Mouse (Mus musculus): ENCODE measurements around the gene Abcb7. TPM values are rescaled to one million over a fixed set of nuclear protein-coding genes. Genes with fewer than 3 reads are reported as not detected.

The Abcb7 gene
- 8.4 and 8.7 TPM in 2 replicates for polyA plus RNA-seq (2016; fragmentation: Nextera tagmentation; extraction: Ambion mirVana)

DNA sequence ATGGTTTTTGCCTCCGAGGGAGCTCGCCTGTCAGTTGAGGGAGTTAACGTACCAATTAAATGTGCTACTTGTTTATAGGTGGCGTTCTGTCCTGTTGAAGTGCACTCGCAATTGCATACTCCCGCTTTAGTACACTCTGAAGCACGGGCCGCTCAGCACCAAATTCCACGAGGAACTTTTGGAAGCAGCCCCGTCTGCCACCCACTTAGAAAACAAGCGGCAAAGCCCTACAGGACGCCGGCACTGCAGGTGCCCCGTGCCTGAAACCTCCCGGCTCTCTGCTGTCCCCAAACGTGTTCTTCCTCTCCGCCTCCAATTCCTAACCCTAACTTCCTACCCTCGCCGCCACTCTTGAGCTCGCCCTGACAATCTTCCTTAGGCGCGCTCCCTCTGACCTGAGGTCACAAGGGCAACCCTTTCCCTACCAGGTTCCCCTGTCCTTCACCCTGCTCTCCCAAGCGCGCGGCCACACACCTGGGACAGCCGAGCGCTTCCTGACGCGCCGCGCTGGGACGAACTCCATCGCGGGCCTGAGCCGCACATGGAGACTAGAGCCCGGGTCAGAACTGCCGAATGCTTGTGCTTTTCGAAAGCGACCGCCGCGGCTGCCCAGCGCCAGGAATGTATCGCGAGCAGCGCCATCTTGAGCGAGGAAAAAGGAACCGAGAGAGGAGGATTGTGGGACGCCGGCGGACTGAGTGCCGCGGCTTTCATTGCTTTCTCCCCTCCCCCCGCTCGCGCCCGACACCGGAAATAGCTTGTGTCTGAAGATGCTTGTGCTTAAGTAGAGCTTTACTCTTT, at the start of gene Abcb7:
Gene Abcb7, minus strand, starts transcription at position 674 of the 801 bp plus-strand sequence.
- Histone ChIP-seq H3K9me3 (no peaks in the 10 kb centered on the region), H3K4me1 (no peaks in the 10 kb centered on the region), H3K27ac (peak within 1 kb of the TSS; percentile 91), H3K27me3 (peaks cover 9% of the 10 kb centered on the region; the same call in 1 of the 2 replicates), H3K9ac (peak within 1 kb of the TSS; percentile 66), H3K4me3 (peak within 1 kb of the TSS; percentile 57), H3K4me2 (replicated peaks) (peak within 1 kb of the TSS; percentile 44), H3K36me3 (no peaks in the 10 kb centered on the region)
- 14% methylated on average over 58 of the region's 58 CpGs for WGBS
- peak; percentile 72 for ATAC-seq (ENCODE audit: insufficient number of reproducible peaks, insufficient read depth, low FRiP score, low TSS enrichment)

DNA sequence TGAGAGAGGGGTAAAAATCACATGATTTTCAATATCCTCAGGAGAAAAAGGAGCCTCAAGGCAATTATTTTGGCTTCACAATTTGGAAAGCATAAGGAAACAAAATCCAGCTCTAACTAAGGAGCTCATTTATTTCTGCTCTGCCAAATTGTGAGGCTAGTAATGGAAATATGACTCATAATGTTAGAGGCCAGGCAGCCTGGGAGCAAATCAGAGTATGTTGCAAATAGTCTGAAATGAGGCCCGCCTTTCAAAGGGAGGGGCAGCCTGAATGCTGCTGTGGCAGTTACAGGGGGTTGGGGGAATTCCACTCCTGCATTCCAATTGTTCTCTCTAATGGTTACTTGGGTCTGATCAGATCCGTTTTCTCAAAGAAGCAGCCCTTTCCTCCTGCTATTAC, 48.1 kb upstream of the Abcb7 start:
- Histone ChIP-seq H3K27me3 (no peaks in the 10 kb centered on the region), H3K4me2 (replicated peaks) (no peak overlapping the region), H3K27ac (no peak overlapping the region), H3K9ac (no peak overlapping the region), H3K4me3 (no peak overlapping the region), H3K4me1 (no peaks in the 10 kb centered on the region), H3K9me3 (no peaks in the 10 kb centered on the region), H3K36me3 (no peaks in the 10 kb centered on the region)
- 32% methylated on average over 2 of the region's 2 CpGs for WGBS
- no peak for ATAC-seq (ENCODE audit: insufficient number of reproducible peaks, insufficient read depth, low FRiP score, low TSS enrichment)

DNA sequence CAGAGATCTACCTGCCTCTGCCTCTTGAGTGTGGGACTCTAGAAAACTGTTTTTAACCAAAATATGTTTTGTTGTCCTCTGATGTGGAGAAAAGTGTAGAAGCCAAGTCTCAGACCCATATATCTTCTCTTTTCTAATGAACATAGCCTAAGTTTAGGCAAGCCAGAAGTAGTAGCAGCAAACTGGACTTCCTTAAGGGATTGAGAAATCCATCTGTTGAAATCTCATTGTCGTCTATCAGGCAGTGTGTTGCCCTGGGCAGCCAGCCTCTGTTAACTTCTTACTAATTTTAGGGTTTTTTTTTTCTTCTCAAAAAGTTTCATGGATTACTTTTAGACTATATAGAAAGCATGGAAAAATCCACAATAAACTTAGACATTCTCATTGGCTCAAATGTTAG, 38.8 kb upstream of the Abcb7 start:
- WGBS, result 93% methylated on average over 1 of the region's 1 CpGs
- no peak for ATAC-seq (ENCODE audit: insufficient number of reproducible peaks, insufficient read depth, low FRiP score, low TSS enrichment)
- no peak overlapping the region for H3K4me3 ChIP-seq
- no peaks in the 10 kb centered on the region for H3K9me3 ChIP-seq
- no peaks in the 10 kb centered on the region for H3K36me3 ChIP-seq
- H3K27ac ChIP-seq, result no peak overlapping the region
- no peaks in the 10 kb centered on the region for H3K4me1 ChIP-seq
- no peak overlapping the region for H3K9ac ChIP-seq
- H3K27me3 ChIP-seq, result no peaks in the 10 kb centered on the region
- no peak overlapping the region for H3K4me2 ChIP-seq (replicated peaks)

DNA sequence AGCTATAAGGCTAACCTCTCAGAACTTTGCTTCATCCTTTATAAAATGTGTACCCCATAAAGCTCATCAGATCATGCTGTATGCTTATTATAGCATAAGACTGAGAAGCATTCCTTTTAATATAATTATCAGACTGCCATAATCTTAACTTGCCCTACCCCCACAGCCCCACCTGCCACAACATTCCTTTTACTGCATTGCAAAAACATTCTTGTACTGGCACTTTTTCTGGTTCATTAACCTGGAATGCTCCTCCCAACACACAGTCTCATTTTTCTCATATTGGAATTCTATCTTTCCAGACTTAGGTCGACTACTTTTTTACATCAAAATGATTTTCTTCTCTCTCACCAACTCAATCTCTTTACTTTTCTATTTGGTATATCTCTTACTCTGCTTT, 19.8 kb upstream of the Abcb7 start:
- Histone ChIP-seq H3K4me2 (replicated peaks) (no peak overlapping the region), H3K27me3 (no peaks in the 10 kb centered on the region), H3K27ac (no peak overlapping the region), H3K36me3 (no peaks in the 10 kb centered on the region), H3K4me3 (no peak overlapping the region), H3K4me1 (no peaks in the 10 kb centered on the region), H3K9ac (no peak overlapping the region), H3K9me3 (no peaks in the 10 kb centered on the region)
- no peak for ATAC-seq (ENCODE audit: insufficient number of reproducible peaks, insufficient read depth, low FRiP score, low TSS enrichment)
- 41% methylated on average over 1 of the region's 1 CpGs for WGBS

DNA sequence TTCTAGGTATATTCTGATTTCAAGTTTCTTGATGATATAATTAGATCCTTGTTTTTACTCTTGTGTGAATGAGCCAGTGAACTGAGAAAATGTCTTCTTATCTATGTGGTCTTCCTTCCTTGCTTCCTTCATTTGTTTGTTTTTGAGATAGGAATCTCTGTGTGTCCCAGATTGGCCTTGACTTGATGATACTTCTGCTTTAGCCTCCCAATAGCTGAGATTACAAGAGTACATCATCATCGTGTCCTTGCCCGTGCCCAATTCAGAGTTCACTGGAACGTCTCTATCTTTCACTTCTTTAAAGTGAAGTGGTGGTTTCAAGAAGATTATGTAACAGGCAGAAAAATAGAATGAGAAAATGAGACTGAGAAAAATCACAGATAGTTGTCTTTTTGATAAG, 14.5 kb upstream of the Abcb7 start:
- no peak for ATAC-seq (ENCODE audit: insufficient number of reproducible peaks, insufficient read depth, low FRiP score, low TSS enrichment)
- no peak overlapping the region for H3K27ac ChIP-seq
- H3K4me2 ChIP-seq (replicated peaks), result no peak overlapping the region
- H3K4me1 ChIP-seq, result no peaks in the 10 kb centered on the region
- H3K4me3 ChIP-seq, result no peak overlapping the region
- no peaks in the 10 kb centered on the region for H3K9me3 ChIP-seq
- H3K9ac ChIP-seq, result no peak overlapping the region
- H3K27me3 ChIP-seq, result no peaks in the 10 kb centered on the region
- no peaks in the 10 kb centered on the region for H3K36me3 ChIP-seq
- 76% methylated on average over 3 of the region's 3 CpGs for WGBS

DNA sequence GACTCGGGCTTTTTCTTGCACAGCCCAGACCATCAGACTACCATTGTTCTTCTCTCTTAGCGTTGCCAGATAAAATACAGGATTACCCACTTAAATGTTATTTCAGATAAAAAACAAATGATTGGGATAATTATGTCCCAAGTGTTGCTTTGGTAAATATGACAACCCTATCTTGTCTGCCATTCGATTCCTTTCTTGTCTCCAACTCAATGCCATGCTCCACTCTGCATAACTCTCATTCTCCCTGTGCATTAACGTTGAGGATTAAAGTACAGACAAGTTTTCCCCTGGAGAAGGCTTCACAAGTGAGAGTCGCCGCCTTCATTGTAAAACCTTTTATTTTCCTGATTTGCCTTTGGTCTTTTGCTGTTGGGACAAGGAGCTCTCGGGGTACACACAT, 339 bp upstream of the Abcb7 start:
- Histone ChIP-seq H3K27me3 (peaks cover 9% of the 10 kb centered on the region; the same call in 1 of the 2 replicates), H3K4me2 (replicated peaks) (peak overlapping the region; percentile 39), H3K36me3 (no peaks in the 10 kb centered on the region), H3K4me1 (no peaks in the 10 kb centered on the region), H3K9me3 (no peaks in the 10 kb centered on the region), H3K9ac (no peak overlapping the region), H3K27ac (peak overlapping the region; percentile 91), H3K4me3 (peak overlapping the region; percentile 57)
- ATAC-seq (ENCODE audit: insufficient number of reproducible peaks, insufficient read depth, low FRiP score, low TSS enrichment), result no peak
- 40% methylated on average over 7 of the region's 7 CpGs for WGBS

DNA sequence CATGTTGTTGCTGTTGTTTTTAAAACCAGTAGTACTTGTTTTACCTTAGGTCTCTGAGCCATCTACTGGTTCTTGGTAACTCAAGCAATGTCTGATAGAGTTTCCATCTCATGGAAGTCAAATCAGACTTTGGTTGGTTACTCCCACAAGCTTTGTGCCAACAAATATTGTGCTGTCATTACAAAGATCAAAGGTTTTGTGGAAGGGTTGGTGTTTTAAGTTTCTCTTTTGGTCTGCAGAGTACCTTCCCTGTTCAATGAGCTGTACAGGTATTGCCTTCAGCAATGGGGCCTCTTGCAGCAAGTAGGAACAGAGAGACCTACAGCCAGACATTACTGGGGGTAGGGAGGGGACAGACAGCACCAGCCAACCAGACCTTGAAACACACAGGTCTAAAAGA, 5.5 kb downstream of the Abcb7 start:
- 0 out of 2 replicates have a peak, but pooled peaks cover 3% of the 10 kb centered on the region for H3K27me3 ChIP-seq

DNA sequence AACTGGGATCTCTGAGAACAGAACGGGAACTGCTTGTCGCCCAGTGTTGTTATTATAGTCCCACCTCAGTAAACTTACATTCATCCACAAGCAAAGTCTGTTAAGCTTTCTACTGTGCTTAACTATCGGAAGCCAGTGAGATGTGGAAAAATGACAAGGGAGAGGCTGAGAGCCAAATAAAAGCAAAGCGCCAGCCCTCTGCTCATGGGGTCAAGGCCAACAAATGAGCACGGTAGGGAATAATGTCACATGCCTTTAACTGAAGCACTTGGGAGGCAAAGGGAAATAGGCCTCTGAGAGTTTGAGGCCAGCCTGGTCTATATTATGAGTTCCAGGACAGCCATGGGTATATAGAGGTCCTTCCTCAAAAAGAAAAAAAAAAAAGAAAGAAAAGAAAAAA, 11.2 kb downstream of the Abcb7 start:
- Histone ChIP-seq H3K4me1 (no peaks in the 10 kb centered on the region), H3K27ac (no peak overlapping the region), H3K4me2 (replicated peaks) (no peak overlapping the region), H3K27me3 (0 out of 2 replicates have a peak, but pooled peaks cover 3% of the 10 kb centered on the region), H3K36me3 (no peaks in the 10 kb centered on the region), H3K9me3 (no peaks in the 10 kb centered on the region), H3K4me3 (no peak overlapping the region), H3K9ac (no peak overlapping the region)
- WGBS, result 81% methylated on average over 5 of the region's 5 CpGs
- no peak for ATAC-seq (ENCODE audit: insufficient number of reproducible peaks, insufficient read depth, low FRiP score, low TSS enrichment)

More for the DNA sequence above, 5.5 kb downstream of the Abcb7 start:
- no peak overlapping the region for H3K27ac ChIP-seq
- no peak overlapping the region for H3K9ac ChIP-seq
- no peaks in the 10 kb centered on the region for H3K4me1 ChIP-seq
- no peak overlapping the region for H3K4me3 ChIP-seq
- no peak for ATAC-seq (ENCODE audit: insufficient number of reproducible peaks, insufficient read depth, low FRiP score, low TSS enrichment)
- no peaks in the 10 kb centered on the region for H3K9me3 ChIP-seq
- no peaks in the 10 kb centered on the region for H3K36me3 ChIP-seq
- H3K4me2 ChIP-seq (replicated peaks), result no peak overlapping the region

DNA sequence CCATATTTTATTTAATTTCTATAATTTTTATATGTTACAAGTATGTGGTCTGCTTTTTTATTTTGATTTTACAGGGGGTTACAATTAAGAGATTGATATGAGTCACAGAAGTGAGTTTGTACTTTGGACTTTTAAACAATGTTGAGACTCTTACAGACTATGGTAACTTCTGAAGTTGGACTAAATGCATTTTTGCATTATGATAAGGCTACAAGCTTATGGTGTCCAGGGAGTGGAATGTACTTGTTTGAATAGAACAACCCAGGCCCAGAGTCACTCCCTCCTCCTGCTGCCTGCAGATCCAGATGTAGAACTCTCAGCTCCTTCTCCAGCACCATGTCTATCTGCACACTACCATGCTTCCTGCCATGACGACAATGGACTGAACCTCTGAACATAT, 12.5 kb downstream of the Abcb7 start:
- ATAC-seq (ENCODE audit: insufficient number of reproducible peaks, insufficient read depth, low FRiP score, low TSS enrichment), result no peak
- Histone ChIP-seq H3K4me2 (replicated peaks) (no peak overlapping the region), H3K27me3 (no peaks in the 10 kb centered on the region), H3K4me3 (no peak overlapping the region), H3K27ac (no peak overlapping the region), H3K36me3 (no peaks in the 10 kb centered on the region), H3K9ac (no peak overlapping the region), H3K4me1 (no peaks in the 10 kb centered on the region), H3K9me3 (no peaks in the 10 kb centered on the region)
- 88% methylated on average over 1 of the region's 1 CpGs for WGBS

DNA sequence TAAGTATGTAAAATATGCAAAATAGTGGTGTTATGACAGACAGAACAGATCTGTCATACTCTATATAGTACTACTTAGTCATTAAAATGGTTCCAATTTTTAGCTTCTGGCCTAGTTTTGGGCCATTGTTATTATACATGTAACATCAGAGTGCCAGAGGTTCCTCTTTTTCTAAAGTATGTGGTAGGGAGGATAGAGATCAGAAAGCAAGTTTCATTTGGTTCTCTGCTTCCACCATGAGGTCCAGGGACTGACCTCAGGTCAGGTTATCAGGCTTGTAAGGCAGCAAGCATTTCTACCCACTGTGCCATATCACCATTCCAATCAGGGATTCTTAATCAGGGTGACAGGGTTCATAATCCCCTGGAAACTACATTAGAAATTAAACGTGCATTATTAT, 16.1 kb downstream of the Abcb7 start:
- H3K36me3 ChIP-seq, result no peaks in the 10 kb centered on the region
- no peak overlapping the region for H3K9ac ChIP-seq
- no peak overlapping the region for H3K27ac ChIP-seq
- H3K4me1 ChIP-seq, result no peaks in the 10 kb centered on the region
- no peak overlapping the region for H3K4me3 ChIP-seq
- no peak for ATAC-seq (ENCODE audit: insufficient number of reproducible peaks, insufficient read depth, low FRiP score, low TSS enrichment)
- H3K4me2 ChIP-seq (replicated peaks), result no peak overlapping the region
- WGBS, result 52% methylated on average over 1 of the region's 1 CpGs
- H3K9me3 ChIP-seq, result no peaks in the 10 kb centered on the region
- H3K27me3 ChIP-seq, result no peaks in the 10 kb centered on the region

DNA sequence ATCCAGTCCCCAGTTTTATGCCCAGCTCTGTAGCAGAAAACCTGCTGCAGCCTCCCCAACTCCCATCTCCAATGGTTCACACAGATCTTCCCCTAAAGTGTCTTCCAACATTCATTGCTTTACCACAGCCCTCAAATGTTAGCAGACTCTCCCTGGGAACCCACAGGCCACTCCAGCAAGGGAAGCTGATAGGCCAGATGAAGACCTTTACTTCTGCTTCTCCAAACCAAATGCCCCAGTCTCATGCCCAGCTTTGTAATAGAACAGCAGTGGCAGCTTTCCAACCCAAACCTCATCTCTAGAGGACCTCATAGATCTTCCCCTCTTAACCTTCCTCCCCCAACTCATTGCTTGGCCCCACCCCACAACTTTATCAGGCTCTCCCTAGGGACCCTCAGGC, 54.0 kb downstream of the Abcb7 start:
- Histone ChIP-seq H3K9me3 (no peaks in the 10 kb centered on the region), H3K27me3 (0 out of 2 replicates have a peak, but pooled peaks cover 2% of the 10 kb centered on the region)

DNA sequence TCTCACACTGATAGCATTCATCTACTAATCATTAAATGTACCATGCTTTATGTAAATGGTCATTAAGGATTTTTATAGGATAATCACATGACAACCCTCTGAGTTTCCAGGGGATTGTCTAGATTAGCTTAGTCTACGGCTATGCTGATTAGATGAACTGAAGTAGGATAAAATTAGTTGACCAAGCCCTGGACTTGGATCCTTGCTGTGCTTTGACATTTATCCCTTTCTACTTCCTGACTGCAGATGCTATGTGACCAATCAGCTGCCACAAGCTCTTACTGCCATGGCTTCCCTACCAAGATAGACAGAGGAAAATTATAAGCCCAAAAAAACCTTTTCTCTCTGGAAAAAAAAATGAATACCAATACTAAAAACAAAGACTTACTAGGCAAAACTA, 57.8 kb downstream of the Abcb7 start:
- no peaks in the 10 kb centered on the region for H3K36me3 ChIP-seq
- no peak overlapping the region for H3K4me3 ChIP-seq
- H3K4me1 ChIP-seq, result no peaks in the 10 kb centered on the region
- WGBS, result 61% methylated on average over 1 of the region's 1 CpGs
- no peak overlapping the region for H3K27ac ChIP-seq
- no peaks in the 10 kb centered on the region for H3K27me3 ChIP-seq
- no peak overlapping the region for H3K9ac ChIP-seq
- ATAC-seq (ENCODE audit: insufficient number of reproducible peaks, insufficient read depth, low FRiP score, low TSS enrichment), result no peak
- H3K9me3 ChIP-seq, result no peaks in the 10 kb centered on the region
- no peak overlapping the region for H3K4me2 ChIP-seq (replicated peaks)

More for the DNA sequence above, 54.0 kb downstream of the Abcb7 start:
- Histone ChIP-seq H3K9ac (no peak overlapping the region), H3K36me3 (no peaks in the 10 kb centered on the region), H3K27ac (no peak overlapping the region), H3K4me2 (replicated peaks) (no peak overlapping the region), H3K4me1 (no peaks in the 10 kb centered on the region), H3K4me3 (no peak overlapping the region)
- ATAC-seq (ENCODE audit: insufficient number of reproducible peaks, insufficient read depth, low FRiP score, low TSS enrichment), result no peak

Data from embryonic facial prominence, embryonic 12.5 days (tissue).